Mouse (Mus musculus): ENCODE measurements around the gene Rhod. TPM values are rescaled to one million over a fixed set of nuclear protein-coding genes. Genes with fewer than 3 reads are reported as not detected.

Rhod gene
- 5.5 and 6.6 TPM in 2 replicates for polyA plus RNA-seq (2015; fragmentation: Nextera tagmentation; extraction: Ambion mirVana)

DNA sequence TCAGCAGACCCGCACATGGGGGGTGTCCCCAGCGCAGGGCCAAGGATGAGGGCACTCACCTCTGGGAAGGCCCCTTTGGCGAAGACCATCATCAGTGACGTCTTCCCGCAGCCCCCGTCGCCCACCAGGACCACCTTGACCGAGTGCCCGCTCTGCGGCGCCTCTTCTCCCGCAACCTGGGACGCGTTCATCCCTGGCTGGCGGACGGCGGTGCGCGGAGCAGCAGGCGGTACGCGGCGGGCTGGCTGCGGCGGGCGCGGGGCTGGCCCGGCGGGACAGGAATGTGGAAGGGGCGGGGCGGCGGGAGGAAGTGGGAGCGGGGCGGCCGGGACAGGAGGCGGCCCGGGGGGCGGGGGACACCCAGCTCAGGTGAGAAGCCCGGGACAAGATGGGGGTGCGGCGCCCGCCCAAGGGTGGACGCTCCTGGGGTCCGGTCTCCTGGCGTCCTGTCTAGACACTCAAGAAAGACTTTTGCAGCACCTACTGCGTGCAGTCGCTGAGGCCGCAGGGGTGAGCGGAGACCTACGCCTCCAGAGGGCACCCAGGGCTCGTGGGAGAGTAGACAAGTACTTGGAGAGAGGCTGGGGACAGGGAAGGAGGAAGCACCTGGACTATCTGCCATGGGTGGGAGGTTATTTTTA is at the start of gene Rhod:
TSS of gene Rhod (minus strand) at position 272 of the 641 bp plus-strand sequence.
- Histone ChIP-seq H3K9me3 (replicated peaks) (no peaks in the 10 kb centered on the region), H3K9ac (peak within 1 kb of the TSS; percentile 65), H3K4me3 (peak within 1 kb of the TSS; percentile 49), H3K36me3 (ENCODE audit: poor library complexity, severe bottlenecking) (no peaks in the 10 kb centered on the region), H3K27me3 (peaks cover 29% of the 10 kb centered on the region), H3K4me1 (peaks cover 22% of the 10 kb centered on the region), H3K27ac (no peak within 1 kb of the TSS), H3K4me2 (peak within 1 kb of the TSS; percentile 86)
- under 1% methylated on average over 49 of the region's 51 CpGs for WGBS
- no peak for ATAC-seq

DNA sequence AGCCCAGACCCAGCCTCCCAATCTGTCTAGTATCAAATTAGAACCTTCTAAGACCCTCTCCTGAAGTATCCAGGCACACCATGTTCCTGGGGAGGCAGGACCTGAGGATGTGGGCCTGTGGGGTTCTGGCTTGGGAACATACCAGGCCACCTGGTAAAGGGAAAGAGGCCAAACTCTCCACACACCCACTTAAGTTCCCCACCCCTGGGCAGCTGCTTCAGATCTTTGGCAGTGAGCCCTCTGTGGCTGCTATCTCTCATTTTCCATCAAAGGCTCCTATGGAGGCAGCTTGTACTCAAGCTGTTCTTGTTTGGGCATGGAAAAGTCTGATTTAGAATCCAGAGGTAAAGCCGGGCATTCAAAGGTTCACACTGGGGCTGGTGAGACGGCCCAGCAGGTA is 48.6 kb upstream of the Rhod start:
- 81% methylated on average over 2 of the region's 2 CpGs for WGBS
- no peaks in the 10 kb centered on the region for H3K36me3 ChIP-seq (ENCODE audit: poor library complexity, severe bottlenecking)
- no peak for ATAC-seq
- H3K4me1 ChIP-seq: no peaks in the 10 kb centered on the region
- no peak overlapping the region for H3K4me2 ChIP-seq
- H3K27ac ChIP-seq: no peak overlapping the region
- no peaks in the 10 kb centered on the region for H3K27me3 ChIP-seq
- no peaks in the 10 kb centered on the region for H3K9me3 ChIP-seq (replicated peaks)
- H3K4me3 ChIP-seq: no peak overlapping the region
- no peak overlapping the region for H3K9ac ChIP-seq

- Histone ChIP-seq H3K4me2 (no peak overlapping the region), H3K36me3 (ENCODE audit: poor library complexity, severe bottlenecking) (no peaks in the 10 kb centered on the region), H3K27me3 (no peaks in the 10 kb centered on the region), H3K4me3 (no peak overlapping the region), H3K4me1 (no peaks in the 10 kb centered on the region), H3K27ac (no peak overlapping the region), H3K9me3 (replicated peaks) (no peaks in the 10 kb centered on the region), H3K9ac (no peak overlapping the region)
- no peak for ATAC-seq
- 66% methylated on average over 5 of the region's 5 CpGs for WGBS
Observed at GRCm38 (mm10) chr19:4485006-4485405, 45.8 kb upstream of the Rhod start.

DNA sequence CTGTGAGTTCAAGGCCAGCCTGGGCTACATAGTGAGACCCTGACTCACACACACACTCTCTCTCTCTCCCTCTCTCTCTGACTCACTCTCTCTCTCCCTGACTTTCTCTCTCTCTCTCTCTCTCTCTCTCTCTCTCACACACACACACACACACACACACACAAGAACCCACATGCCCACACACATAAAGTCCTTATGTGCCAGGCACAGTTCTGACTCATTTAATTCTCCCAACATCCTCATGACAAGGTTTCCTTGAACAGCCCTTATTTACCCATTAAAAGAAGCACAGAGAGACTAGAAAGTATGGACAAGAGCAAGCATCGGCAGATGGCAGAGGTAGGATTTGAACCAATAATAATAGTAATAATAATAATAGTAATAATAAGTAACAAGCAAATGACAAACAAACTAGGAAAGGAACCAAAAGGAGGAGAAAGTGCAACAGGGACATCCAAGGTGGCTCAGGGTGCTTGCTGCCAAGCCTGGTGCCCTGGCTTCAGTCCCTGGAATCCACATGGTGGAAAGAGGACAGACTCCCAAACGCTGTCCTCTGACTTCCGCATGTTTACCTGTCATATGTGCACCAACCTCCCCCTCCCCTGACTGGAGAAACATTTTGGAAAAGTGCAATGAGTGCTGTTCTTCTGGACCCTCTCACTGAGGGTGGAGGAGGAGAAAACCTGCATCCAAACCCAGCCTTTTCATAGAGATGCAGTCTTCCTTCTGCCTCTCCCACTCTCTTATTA is 43.1 kb upstream of the Rhod start:
- Histone ChIP-seq H3K9ac (no peak overlapping the region), H3K4me2 (no peak overlapping the region), H3K9me3 (replicated peaks) (no peaks in the 10 kb centered on the region), H3K27ac (no peak overlapping the region), H3K4me3 (no peak overlapping the region), H3K4me1 (peaks cover under 1% of the 10 kb centered on the region; the same call in 1 of the 2 replicates), H3K27me3 (peaks cover 11% of the 10 kb centered on the region), H3K36me3 (ENCODE audit: poor library complexity, severe bottlenecking) (no peaks in the 10 kb centered on the region)
- no peak for ATAC-seq
- 89% methylated on average over 3 of the region's 3 CpGs for WGBS

GRCm38 (mm10) chr19:4481326-4481725 is 42.1 kb upstream of the Rhod start:
- H3K36me3 ChIP-seq (ENCODE audit: poor library complexity, severe bottlenecking): no peaks in the 10 kb centered on the region
- no peaks in the 10 kb centered on the region for H3K9me3 ChIP-seq (replicated peaks)
- WGBS: 60% methylated on average over 4 of the region's 4 CpGs
- no peak overlapping the region for H3K27ac ChIP-seq
- peaks cover 10% of the 10 kb centered on the region; the same call in 1 of the 2 replicates for H3K4me1 ChIP-seq
- H3K27me3 ChIP-seq: peaks cover 21% of the 10 kb centered on the region
- no peak overlapping the region for H3K4me2 ChIP-seq
- no peak overlapping the region for H3K4me3 ChIP-seq
- ATAC-seq: no peak
- no peak overlapping the region for H3K9ac ChIP-seq

- no peak for ATAC-seq
- H3K4me2 ChIP-seq: no peak overlapping the region
- H3K36me3 ChIP-seq (ENCODE audit: poor library complexity, severe bottlenecking): no peaks in the 10 kb centered on the region
- no peak overlapping the region for H3K27ac ChIP-seq
- H3K9me3 ChIP-seq (replicated peaks): no peaks in the 10 kb centered on the region
- no peak overlapping the region for H3K4me3 ChIP-seq
- H3K9ac ChIP-seq: no peak overlapping the region
- WGBS: 82% methylated on average over 2 of the region's 2 CpGs
- H3K4me1 ChIP-seq: peaks cover 11% of the 10 kb centered on the region; the same call in 1 of the 2 replicates
- peaks cover 34% of the 10 kb centered on the region for H3K27me3 ChIP-seq
Observed at GRCm38 (mm10) chr19:4480041-4480440, 40.8 kb upstream of the Rhod start.

GRCm38 (mm10) chr19:4478190-4478516 is 38.9 kb upstream of the Rhod start:
- WGBS: 41% methylated on average over 1 of the region's 1 CpGs
- no peaks in the 10 kb centered on the region for H3K36me3 ChIP-seq (ENCODE audit: poor library complexity, severe bottlenecking)
- no peak for ATAC-seq
- no peak overlapping the region for H3K4me2 ChIP-seq
- H3K27ac ChIP-seq: no peak overlapping the region
- peaks cover 42% of the 10 kb centered on the region for H3K27me3 ChIP-seq
- H3K4me1 ChIP-seq: peaks cover 11% of the 10 kb centered on the region; the same call in 1 of the 2 replicates
- H3K9ac ChIP-seq: no peak overlapping the region
- no peak overlapping the region for H3K4me3 ChIP-seq
- H3K9me3 ChIP-seq (replicated peaks): no peaks in the 10 kb centered on the region

DNA sequence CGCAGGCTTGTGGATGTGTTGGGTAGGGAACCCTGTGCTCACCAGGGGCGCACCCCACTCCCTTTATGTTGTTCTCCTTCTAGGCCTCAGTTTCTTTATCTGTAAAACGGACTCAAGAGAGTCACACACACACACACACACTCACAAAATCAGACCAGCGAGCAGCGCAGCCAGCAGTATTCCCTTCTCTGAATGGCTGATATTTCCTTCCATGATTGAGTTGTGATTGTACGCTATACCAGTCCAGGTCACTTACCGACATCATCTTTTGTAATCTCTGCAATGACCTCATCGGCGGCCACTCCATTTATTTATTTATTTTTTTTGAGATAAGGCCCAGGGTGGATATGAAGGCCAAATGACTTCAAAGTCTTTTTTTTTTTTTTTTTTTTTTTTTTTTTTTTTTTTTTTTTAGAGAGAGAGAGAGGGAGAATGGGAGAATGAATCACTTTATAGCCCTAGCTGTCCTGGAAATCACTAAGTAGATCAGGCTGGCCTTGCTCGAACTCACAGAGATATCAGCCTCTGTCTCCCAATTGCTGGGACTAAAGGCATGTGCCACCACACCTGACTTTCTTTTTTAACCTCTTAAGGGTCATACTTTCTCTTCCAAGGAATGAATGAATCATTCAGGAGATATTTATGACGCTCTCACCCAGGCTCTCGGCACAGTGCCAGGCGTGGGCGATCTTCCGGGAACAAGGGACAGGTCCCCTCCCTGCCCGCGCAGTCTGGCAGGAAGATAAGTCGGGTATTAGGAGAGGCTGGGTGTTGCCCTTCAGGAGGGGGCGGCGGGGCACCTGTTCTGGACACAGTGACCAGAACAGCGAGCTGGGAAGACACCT is 38.3 kb upstream of the Rhod start, which contains the start of gene Syt12:
TSS of gene Syt12 (minus strand) at position 103 of the 845 bp plus-strand sequence.
- Histone ChIP-seq H3K9ac (peak within 1 kb of the TSS; percentile 64), H3K27ac (no peak within 1 kb of the TSS), H3K4me2 (peak within 1 kb of the TSS; percentile 98), H3K27me3 (peaks cover 42% of the 10 kb centered on the region), H3K4me3 (peak within 1 kb of the TSS; percentile 54), H3K9me3 (replicated peaks) (no peaks in the 10 kb centered on the region), H3K36me3 (ENCODE audit: poor library complexity, severe bottlenecking) (no peaks in the 10 kb centered on the region), H3K4me1 (peaks cover 11% of the 10 kb centered on the region; the same call in 1 of the 2 replicates)
- 39% methylated on average over 21 of the region's 21 CpGs for WGBS
- no peak for ATAC-seq

DNA sequence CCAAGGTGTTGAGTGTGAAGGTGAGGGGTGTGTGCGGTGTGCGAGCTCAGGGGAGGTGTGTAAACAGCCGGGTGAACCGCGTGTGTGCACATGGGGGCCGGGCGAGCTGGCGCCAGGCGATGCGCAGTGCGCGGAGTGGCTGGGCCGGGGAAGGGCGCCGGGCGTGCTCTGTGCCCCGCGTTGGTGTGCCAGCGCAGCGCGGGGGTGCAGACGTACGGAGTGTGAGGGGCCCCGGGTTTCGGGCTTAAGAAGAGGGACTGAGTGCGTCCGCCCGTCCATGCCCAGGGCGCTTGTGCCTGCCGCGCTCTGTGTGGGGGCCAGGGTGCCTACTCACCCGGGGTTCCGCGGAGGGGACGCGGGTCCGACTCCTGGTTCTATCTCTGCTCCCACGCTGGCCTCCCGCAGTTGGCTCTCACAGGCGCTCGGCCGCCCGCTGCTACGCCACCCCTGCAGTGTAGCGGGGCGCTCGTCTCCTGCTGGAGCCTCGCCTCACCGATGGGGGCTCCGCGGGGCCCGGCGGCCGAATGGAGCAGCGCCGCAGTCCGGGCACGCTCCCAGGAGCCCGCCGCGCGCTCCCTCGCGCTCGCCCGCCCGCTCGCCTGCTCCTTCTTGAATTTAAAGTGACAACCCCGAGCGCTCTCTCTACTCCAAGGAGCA is 37.5 kb upstream of the Rhod start:
- no peaks in the 10 kb centered on the region for H3K36me3 ChIP-seq (ENCODE audit: poor library complexity, severe bottlenecking)
- H3K27ac ChIP-seq: no peak overlapping the region
- H3K4me1 ChIP-seq: peaks cover 11% of the 10 kb centered on the region; the same call in 1 of the 2 replicates
- peak overlapping the region; percentile 64 for H3K9ac ChIP-seq
- H3K4me2 ChIP-seq: peak overlapping the region; percentile 98
- H3K27me3 ChIP-seq: peaks cover 42% of the 10 kb centered on the region
- H3K9me3 ChIP-seq (replicated peaks): no peaks in the 10 kb centered on the region
- WGBS: 2% methylated on average over 62 of the region's 70 CpGs
- H3K4me3 ChIP-seq: peak overlapping the region; percentile 54
- ATAC-seq: peak; percentile 61; the same call in 1 of the 2 replicates

DNA sequence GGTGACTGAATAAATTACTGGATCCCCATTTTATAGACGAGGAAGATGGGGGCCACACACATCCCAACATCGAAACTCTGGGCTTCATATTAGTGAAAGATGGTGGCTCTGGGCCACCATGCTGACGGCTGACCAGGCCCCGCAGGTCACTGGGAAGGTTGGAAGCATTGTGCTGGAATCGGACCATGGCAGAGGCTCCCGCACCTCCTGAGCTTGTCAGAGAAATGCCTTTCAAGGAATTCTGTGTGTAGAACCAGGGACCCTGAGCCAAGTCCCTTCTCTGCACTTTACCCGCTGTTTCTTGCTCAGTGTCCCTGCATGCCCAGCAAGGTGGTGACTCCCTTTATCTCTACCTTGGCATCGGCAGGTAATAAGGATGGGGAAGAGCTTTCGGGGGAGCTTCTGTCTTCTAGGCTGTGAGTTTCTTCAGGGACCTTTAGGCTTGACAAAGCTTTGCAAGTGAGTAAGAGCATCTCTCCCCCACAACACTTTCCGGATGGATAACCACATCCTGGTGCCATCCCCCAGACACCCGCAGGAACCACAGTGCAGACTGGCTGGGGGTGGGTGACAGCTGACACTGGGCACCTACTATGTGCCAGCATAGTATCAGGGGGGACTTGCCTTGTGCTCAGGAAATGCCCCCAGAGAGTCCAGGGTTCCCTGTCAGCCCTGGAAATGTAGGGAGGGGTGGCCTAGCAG is 36.1 kb upstream of the Rhod start:
- Histone ChIP-seq H3K27me3 (peaks cover 42% of the 10 kb centered on the region), H3K4me1 (peaks cover 11% of the 10 kb centered on the region; the same call in 1 of the 2 replicates), H3K4me3 (no peak overlapping the region), H3K9ac (no peak overlapping the region), H3K4me2 (no peak overlapping the region), H3K36me3 (ENCODE audit: poor library complexity, severe bottlenecking) (no peaks in the 10 kb centered on the region), H3K9me3 (replicated peaks) (no peaks in the 10 kb centered on the region), H3K27ac (no peak overlapping the region)
- 74% methylated on average over 11 of the region's 11 CpGs for WGBS
- no peak for ATAC-seq

DNA sequence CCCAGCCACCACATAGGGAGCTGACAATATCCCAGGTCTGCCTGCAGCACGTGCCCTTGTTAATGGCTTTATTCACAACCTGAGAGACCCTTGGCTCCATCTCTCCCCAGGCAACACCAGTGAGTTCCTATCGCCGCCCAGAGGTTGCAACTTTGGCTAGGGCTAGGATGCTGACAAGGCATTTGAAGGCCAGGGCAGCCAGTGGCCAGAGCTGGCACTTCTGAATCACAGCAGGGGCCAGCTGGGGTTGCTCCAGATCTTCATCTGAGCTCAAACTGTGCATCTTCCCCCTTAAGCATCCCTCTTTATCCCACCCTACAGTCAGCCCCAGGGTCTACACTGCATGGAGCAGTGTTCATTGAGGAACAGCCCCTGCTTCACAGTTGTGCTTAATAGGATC is 35.5 kb upstream of the Rhod start:
- H3K9me3 ChIP-seq (replicated peaks): no peaks in the 10 kb centered on the region
- 46% methylated on average over 3 of the region's 3 CpGs for WGBS
- no peak for ATAC-seq
- H3K4me2 ChIP-seq: no peak overlapping the region
- H3K4me3 ChIP-seq: no peak overlapping the region
- no peak overlapping the region for H3K27ac ChIP-seq
- H3K4me1 ChIP-seq: peaks cover 11% of the 10 kb centered on the region; the same call in 1 of the 2 replicates
- H3K9ac ChIP-seq: no peak overlapping the region
- H3K36me3 ChIP-seq (ENCODE audit: poor library complexity, severe bottlenecking): no peaks in the 10 kb centered on the region
- H3K27me3 ChIP-seq: peaks cover 42% of the 10 kb centered on the region
